Mouse (Mus musculus) hindbrain, postnatal 0 days (tissue): ENCODE data around the gene Tkfc. TPM values are rescaled to one million over a fixed set of nuclear protein-coding genes. Genes with fewer than 3 reads are reported as not detected.
"Not testable (repeated sequence)": the region's sequence is repeated elsewhere in the genome, so short reads cannot be mapped to it uniquely, and the experiment has no call there.

ENCODE experiments used
- ATAC-seq: fragments of 200-750 bp; cut with Nextera tagmentation; 2 replicates; pipeline ENCODE4 v1.8.0; 2017; ENCODE audit warnings: mild to moderate bottlenecking, moderate TSS enrichment, moderate library complexity
- DNase-seq: peaks from one replicate; pipeline ENCODE4 v3.0.0-alpha.2; 2015; ENCODE audit warnings: low spot score
- H3K27ac ChIP-seq: fragments of 300-500 bp; sonication (generic); 2 replicates; pipeline ENCODE4 v1.5.1; 2014; ENCODE audit warnings: mild to moderate bottlenecking
- H3K27me3 ChIP-seq: fragments of 300-500 bp; sonication (generic); 2 replicates; pipeline ENCODE4 v1.6.1; 2014; ENCODE audit warnings: low read length, mixed read lengths; ENCODE audit not compliant: insufficient read depth
- H3K36me3 ChIP-seq: fragments of 300-500 bp; sonication (generic); 2 replicates; pipeline ENCODE4 v1.6.1; 2014; ENCODE audit warnings: low read length, mixed read lengths; ENCODE audit not compliant: insufficient read depth
- H3K4me1 ChIP-seq: fragments of 300-500 bp; sonication (generic); 2 replicates; pipeline ENCODE4 v1.6.1; 2014; ENCODE audit warnings: antibody characterized with exemption, low read length, mixed read lengths; ENCODE audit not compliant: insufficient read depth
- H3K4me2 ChIP-seq: fragments of 300-500 bp; sonication (generic); 2 replicates; pipeline ENCODE4 v1.6.1; 2014; ENCODE audit warnings: low read depth, mild to moderate bottlenecking, low read length, moderate library complexity, mixed read lengths
- H3K4me3 ChIP-seq: fragments of 300-500 bp; sonication (generic); 2 replicates; pipeline ENCODE4 v1.5.1; 2014; ENCODE audit warnings: low read length
- H3K9ac ChIP-seq: fragments of 300-500 bp; sonication (generic); replicated peaks from 2 replicates; pipeline ENCODE4 v1.6.1; 2014; ENCODE audit warnings: mild to moderate bottlenecking, low read length, moderate library complexity, mixed read lengths
- H3K9me3 ChIP-seq: fragments of 300-500 bp; sonication (generic); 2 replicates; pipeline ENCODE4 v1.6.1; 2016; ENCODE audit warnings: low read length, mixed read lengths
- CTCF ChIP-seq: IDR thresholded peaks from 2 replicates; pipeline ENCODE4 v1.5.1; 2016; ENCODE audit warnings: antibody characterized with exemption, control low read depth, low read depth
- WGBS: fragments of 180-500 bp; shearing (Covaris S2); extraction: QIAGEN DNeasy Blood & Tissue Kit; methylation state at CpG from one replicate; pipeline ENCODE4 v1.1.7; 2014; 5-methylcytosine and 5-hydroxymethylcytosine counted together
- polyA plus RNA-seq: library from polyadenylated mRNA; unstranded; fragments of >200 nt; fragmentation: Nextera tagmentation; extraction: Ambion mirVana; gene quantifications from 2 replicates; pipeline ENCODE4 v1.2.1, GENCODE M21; 2015
- total RNA-seq: library from RNA; depleted of rRNA; stranded (reverse); fragments of >200 nt; gene quantifications from 2 replicates; pipeline ENCODE4 v1.2.3, GENCODE M21; 2014

The Tkfc gene
- total and polyA plus RNA-seq, 2 experiments from 2014 or later, result 18.2 to 18.4 TPM

GRCm38 (mm10) chr19:10561558-10562314, 43.7 kb downstream of the Tkfc start:
- Histone ChIP-seq H3K27ac (no peak overlapping the region), H3K27me3 (no peaks in the 10 kb centered on the region), H3K4me1 (no peaks in the 10 kb centered on the region), H3K36me3 (no peaks in the 10 kb centered on the region), H3K4me2 (no peak overlapping the region), H3K9ac (no peak overlapping the region), H3K9me3 (no peaks in the 10 kb centered on the region), H3K4me3 (no peak overlapping the region)
- 62% methylated on average over 6 of the region's 6 CpGs for WGBS
- TF ChIP-seq CTCF, result no peak
- ATAC-seq (no peak), DNase-seq (no peak)

- 29% methylated on average over 5 of the region's 5 CpGs for WGBS
- no peaks in the 10 kb centered on the region for H3K36me3 ChIP-seq
- H3K4me3 ChIP-seq, result no peak overlapping the region
- no peak overlapping the region for H3K9ac ChIP-seq
- no peak overlapping the region for H3K27ac ChIP-seq
- H3K9me3 ChIP-seq, result no peaks in the 10 kb centered on the region
- peak; percentile 52 for TF ChIP-seq CTCF
- no peaks in the 10 kb centered on the region for H3K4me1 ChIP-seq
- peak; percentile 62 for DNase-seq
- no peak for ATAC-seq
- H3K27me3 ChIP-seq, result no peaks in the 10 kb centered on the region
- no peak overlapping the region for H3K4me2 ChIP-seq
Observed at GRCm38 (mm10) chr19:10560108-10560507, 45.3 kb downstream of the Tkfc start.

- not testable (repeated sequence) for H3K9ac ChIP-seq, H3K4me3 ChIP-seq, H3K27ac ChIP-seq, H3K4me2 ChIP-seq, H3K9me3 ChIP-seq, H3K27me3 ChIP-seq, ATAC-seq, H3K36me3 ChIP-seq, H3K4me1 ChIP-seq, DNase-seq
- WGBS, result 69% methylated on average over 4 of the region's 4 CpGs
Observed at GRCm38 (mm10) chr19:10557837-10558375, 47.5 kb downstream of the Tkfc start.

DNA sequence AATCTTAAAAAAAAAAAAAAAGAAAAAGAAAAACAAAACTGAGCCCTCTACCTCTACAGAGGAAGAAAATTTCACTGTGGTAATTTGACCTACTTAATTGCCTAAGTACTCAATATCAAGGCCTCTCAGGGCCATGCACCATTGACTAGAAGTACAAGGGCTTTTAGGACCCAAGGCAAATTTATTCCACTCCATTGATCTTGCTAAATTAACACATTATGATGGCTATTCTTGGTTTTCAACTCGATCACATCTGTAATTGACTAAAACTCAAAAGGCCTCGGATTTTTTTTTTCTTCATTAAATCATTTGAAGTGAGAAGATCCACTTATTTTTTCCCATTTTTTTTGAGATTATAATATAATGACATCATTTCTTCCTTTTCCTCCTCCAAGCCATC, 48.0 kb downstream of the Tkfc start:
- no peak overlapping the region for H3K9ac ChIP-seq
- no peak overlapping the region for H3K4me3 ChIP-seq
- peaks cover 5% of the 10 kb centered on the region for H3K36me3 ChIP-seq
- H3K27me3 ChIP-seq, result no peaks in the 10 kb centered on the region
- TF ChIP-seq CTCF, result no peak
- DNase-seq (no peak), ATAC-seq (no peak)
- no peaks in the 10 kb centered on the region for H3K4me1 ChIP-seq
- no peak overlapping the region for H3K27ac ChIP-seq
- no peaks in the 10 kb centered on the region for H3K9me3 ChIP-seq
- 66% methylated on average over 2 of the region's 2 CpGs for WGBS
- H3K4me2 ChIP-seq, result no peak overlapping the region

- WGBS, result 81% methylated on average over 2 of the region's 2 CpGs
- H3K9me3 ChIP-seq, result no peaks in the 10 kb centered on the region
- H3K36me3 ChIP-seq, result peaks cover 5% of the 10 kb centered on the region
- DNase-seq (no peak), ATAC-seq (no peak)
- H3K9ac ChIP-seq, result peak overlapping the region; percentile 67; the same call in 1 of the 2 replicates
- H3K4me3 ChIP-seq, result no peak overlapping the region
- H3K4me1 ChIP-seq, result no peaks in the 10 kb centered on the region
- H3K4me2 ChIP-seq, result no peak overlapping the region
- H3K27me3 ChIP-seq, result no peaks in the 10 kb centered on the region
- peak overlapping the region; percentile 86; the same call in 1 of the 2 replicates for H3K27ac ChIP-seq
- no peak for TF ChIP-seq CTCF
Observed at GRCm38 (mm10) chr19:10557001-10557400, 48.5 kb downstream of the Tkfc start.

- H3K9ac ChIP-seq, result peak within 1 kb of the TSS; percentile 67
- DNase-seq (peak; percentile 93), ATAC-seq (peak; percentile 98)
- H3K36me3 ChIP-seq, result peaks cover 13% of the 10 kb centered on the region
- H3K27ac ChIP-seq, result peak within 1 kb of the TSS; percentile 86
- peak within 1 kb of the TSS; percentile 83 for H3K4me2 ChIP-seq
- no peaks in the 10 kb centered on the region for H3K4me1 ChIP-seq
- peak within 1 kb of the TSS; percentile 60 for H3K4me3 ChIP-seq
- peak; percentile 23; the same call in 1 of the 2 replicates for TF ChIP-seq CTCF
- H3K9me3 ChIP-seq, result no peaks in the 10 kb centered on the region
- H3K27me3 ChIP-seq, result no peaks in the 10 kb centered on the region
- WGBS, result under 1% methylated on average over 43 of the region's 43 CpGs
Observed at GRCm38 (mm10) chr19:10555624-10556510, 49.6 kb downstream of the Tkfc start, which contains the start of gene Tmem216. TSS of gene Tmem216 (minus strand) at chr19:10556238.
